Mouse (Mus musculus): Measurements from ENCODE around the gene Arfrp1.

The Arfrp1 gene

DNA sequence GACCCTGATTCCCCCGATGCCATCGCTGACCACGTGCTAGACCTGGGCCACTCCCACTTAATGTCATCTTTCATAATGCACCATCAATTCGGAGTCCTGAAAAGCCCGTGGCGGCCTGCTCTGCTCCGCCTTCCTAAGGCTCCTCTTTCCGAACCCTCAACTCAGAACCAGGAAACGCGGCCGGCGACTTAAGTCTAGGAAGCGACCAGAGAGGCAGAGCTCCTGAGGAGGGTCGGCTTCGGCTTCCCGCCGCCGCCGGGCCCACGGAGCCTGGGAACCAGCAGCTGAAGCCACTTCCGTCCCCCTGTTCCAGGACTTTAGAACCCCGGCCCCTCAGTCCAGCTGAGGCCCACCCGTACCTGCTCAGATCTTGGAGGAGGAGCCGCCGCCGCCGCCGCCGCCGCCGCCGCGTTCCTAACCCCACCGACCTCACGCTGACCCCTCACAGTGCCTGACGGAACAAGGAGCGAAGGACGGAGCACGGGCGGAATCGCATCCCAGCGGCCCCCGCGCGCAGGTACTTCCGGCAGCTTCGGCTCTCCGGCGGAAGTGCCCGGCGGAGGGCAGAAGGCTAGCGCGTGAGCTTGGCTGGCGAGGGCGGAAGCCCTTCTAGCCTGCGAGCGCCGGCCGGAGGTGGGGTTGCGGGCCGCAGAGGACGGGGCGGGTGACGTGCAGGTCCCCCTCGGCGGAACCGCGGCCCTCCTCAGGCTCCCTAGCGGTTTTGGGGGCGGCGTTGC lies at the start of gene Arfrp1, which contains the start of gene Zgpat:
Gene Arfrp1, minus strand, starts transcription at position 545 of the 737 bp plus-strand sequence.
Gene Zgpat, plus strand, starts transcription at position 69 of the 737 bp plus-strand sequence.
- peak; percentile 92 to 96 for DNase-seq (ENCODE audit: inconsistent age in 2 of 2, low spot score in 1 of 2)

DNA sequence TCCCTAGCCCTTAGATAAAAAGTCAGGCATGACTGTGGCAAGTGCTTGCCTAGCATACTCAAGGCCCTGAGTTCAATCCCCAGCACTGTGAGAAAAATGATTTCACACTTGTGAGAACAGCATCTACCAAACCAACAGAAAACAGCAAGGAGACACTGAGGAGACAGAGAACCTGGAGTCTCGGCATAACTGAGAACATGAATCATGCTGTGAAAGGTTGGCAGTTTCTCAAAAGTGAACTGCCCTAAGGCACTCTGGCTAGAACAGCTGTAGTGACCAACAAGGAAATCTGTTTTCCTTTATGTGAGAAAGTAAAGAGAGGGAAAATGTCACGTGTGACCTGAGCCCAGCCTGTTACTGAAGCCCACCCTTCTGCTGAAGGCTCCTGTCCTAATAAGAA lies 47.9 kb upstream of the Arfrp1 start:
- DNase-seq (ENCODE audit: inconsistent age in 2 of 2, low spot score in 1 of 2): peak; percentile 25 to 68

DNA sequence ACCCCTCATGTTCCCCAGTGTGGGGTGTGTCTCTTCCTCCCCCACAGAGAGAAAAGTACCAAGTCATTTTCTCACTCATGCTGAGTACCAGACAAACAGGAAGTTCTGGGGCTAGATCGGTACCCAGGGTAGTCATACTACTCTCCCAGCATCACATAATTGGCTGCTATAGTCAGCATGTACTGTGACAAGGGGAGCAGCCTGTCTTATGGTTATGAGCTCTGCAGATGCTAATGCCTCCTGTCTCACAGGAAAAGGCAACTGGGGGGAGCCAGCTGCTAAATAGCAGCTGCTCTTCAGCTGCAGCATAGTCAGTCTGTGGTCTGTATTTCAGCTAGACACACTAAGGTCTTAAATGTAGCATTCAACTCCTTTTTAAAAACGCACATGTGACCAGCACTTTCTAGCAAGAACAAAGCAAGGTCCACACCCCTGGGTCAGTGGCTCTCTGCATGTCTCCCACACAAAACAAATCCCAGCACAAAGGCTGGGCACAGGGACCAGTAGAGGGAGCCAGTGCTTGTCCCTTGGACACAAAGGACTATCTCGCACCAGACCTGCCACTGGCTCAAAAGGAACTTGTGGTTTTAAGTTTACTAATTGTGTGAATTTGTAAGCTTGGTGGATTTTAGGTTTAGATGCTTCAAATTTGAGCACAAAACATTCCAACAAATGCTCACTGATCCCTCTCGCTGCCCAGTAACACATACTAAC lies 45.7 kb upstream of the Arfrp1 start:
- peak; percentile 76 to 90 for DNase-seq (ENCODE audit: inconsistent age in 2 of 2, low spot score in 1 of 2)

DNA sequence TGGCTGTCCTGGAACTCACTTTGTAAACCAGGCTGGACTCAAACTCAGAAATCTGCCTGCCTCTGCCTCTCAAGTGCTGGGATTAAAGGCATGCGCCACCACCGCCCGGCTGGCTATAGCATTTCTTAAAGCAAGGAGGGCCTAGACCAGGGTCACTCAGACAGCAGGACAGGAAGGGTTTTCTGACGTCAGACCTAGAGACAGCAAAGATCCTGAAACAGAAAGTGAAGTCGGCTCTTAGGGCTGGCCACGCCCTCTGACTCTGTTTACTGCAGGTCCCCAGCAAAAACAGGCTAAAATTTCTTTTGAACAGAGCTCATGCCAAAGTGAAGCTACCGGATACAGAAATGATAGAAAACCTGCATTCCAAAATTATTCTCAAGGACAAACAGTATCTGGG lies 44.4 kb upstream of the Arfrp1 start:
- DNase-seq (ENCODE audit: inconsistent age in 2 of 2, low spot score in 1 of 2): no peak

DNA sequence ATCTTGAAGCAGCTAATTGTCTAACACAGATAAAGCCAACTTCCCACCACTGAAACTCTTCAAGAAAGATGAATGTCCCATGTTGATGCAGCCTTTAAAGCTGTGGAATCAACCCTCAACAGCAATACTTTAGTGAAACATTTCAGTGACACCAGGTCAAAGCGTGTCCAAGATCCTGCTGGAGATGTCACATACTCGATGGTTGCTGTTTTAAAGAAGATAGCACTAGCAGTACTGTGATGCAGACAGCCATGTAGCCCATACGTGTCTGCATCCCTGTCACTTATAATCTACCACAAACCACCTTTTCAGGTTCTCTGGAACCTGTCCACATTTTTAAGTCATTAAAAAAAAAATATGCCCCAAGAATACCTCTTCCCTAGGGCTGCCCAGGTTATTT lies 38.5 kb upstream of the Arfrp1 start:
- DNase-seq (ENCODE audit: inconsistent age in 2 of 2, low spot score in 1 of 2): no peak

DNA sequence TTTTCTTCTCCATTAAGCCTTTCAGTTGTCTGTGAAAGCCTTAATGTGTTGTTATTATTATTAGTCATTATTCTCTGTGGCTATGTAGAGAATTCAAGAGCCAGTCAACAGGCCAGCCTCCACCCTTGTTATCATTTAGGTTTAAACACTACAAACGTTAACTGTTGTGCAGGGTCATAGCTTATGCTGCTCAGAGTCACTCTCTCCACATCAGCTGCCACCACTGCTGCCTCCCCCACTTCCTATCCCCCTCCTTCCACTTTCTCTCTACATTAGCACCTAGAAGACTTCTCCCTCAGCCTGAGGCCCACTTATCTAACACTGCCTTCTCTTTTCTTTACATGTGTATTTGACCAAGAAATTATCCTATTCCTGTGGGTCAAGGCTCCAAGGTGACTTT lies 36.3 kb upstream of the Arfrp1 start:
- DNase-seq (ENCODE audit: inconsistent age in 2 of 2, low spot score in 1 of 2): no peak

DNA sequence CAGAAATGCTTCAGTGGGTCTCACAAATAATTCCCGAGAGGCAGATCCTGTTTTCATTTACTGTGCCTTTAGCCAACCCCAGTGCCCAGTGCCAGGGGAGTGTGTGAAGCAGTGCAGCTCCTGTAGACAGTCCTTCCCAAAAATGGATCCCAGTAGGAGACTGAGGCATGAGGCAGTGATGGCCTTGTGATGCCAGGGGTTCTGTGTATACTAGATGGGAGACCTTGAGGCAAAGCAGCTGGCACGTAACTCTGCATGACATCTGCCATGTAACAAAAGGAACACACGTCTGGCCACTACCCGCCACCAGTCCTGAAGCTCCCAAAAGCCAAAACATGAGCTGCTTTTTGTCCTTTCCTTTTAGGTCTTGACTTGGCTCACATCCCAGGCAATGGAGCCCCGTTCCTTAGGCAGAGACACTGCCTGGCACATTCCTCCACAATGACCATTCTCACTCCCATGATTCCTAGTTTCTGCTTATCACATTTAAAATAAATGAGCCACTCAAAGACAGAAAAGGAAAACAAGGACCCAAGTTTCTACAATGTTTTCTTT lies 32.1 kb upstream of the Arfrp1 start:
- peak; percentile 56 to 79 for DNase-seq (ENCODE audit: inconsistent age in 2 of 2, low spot score in 1 of 2)

DNA sequence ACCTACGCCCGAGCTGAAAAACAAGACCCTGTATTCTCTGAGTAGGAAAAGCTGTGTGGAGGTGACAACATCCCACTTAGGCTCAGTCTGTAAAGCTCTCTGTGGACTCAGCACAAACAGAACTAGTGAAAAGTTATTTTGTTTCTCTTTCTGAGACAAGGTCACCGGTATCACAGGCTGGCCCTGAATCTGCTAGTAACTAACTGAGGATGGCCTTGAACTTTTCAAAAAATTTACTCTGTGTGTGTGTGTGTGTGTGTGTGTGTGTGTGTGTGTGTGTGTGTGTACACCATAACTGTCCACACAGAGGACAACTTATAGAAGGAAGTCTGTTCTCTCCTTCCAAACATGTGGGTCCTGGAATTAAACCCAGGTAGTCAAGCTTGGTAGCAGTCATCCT lies 28.9 kb upstream of the Arfrp1 start:
- peak; percentile 47 to 81 for DNase-seq (ENCODE audit: inconsistent age in 2 of 2, low spot score in 1 of 2)

DNA sequence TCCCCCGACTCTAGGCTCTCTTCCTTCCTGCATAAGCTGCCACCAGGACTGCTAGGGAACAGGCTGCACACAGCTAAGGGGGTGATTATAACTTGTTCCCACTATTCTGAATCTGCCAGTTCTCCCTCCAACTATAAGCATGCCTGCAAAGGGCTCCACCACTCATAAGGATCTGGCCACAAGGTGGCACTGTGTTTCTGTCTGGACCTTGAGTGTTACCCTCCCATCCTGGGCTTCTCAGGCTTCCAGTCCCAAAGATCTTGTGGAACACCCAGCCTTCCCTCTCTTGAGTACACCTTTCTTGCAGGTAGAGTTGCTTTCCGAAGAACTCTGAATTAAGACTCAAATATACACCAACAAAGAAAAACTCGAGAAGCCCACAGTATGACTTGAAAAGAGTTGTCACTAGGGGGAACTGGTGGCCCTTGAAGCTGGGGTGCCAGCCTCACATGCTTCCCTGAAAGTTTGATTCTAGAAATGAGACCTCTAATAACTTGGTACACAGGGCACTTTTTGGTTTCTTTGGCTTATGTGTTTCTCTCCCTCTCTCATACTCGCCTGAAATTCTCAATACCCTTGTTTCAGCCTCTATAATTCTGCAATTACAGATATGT lies 27.5 kb upstream of the Arfrp1 start:
- peak; percentile 88 to 96 for DNase-seq (ENCODE audit: inconsistent age in 2 of 2, low spot score in 1 of 2)

DNA sequence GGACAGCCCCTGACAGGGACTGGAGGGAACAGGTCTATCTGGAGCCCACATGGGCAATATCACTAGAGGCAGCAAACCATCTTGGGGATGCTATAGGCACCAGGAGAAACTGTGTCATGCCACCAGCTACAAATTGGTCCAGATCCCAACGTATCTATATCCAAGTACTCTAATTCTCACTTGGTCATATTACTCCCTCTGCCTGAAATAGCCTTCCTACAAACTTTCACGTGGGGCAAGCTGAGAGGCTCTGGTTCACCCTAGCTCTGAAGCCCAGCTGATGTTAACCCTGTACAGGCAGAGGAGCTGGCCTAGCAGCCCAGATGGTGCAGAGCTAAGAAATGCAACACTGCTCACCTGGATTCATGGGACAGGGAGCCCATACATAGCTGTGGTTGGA lies 26.3 kb upstream of the Arfrp1 start:
- peak in 1 of 2 experiments; percentile 25 for DNase-seq (ENCODE audit: inconsistent age in 2 of 2, low spot score in 1 of 2)

DNA sequence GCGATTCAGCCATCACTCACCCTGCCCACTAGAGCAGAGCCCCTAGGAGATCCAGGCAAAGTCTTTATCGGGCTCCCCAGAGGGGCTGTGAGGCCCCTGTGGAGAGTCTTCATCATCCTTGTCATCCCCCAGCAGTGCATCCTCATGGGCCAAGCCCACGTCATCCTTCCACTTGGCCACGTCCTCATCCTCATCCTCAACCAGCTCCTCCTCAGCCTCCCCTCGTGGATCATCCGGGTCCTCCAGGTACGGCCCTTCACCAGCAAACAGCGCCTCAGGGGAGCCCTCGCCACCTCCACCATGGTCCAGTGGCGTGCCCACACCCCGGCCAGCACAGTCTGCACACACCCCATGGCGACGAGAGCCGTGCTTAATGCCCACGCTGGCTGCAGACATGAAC lies 25.8 kb upstream of the Arfrp1 start:
- DNase-seq (ENCODE audit: inconsistent age in 2 of 2, low spot score in 1 of 2): no peak

DNA sequence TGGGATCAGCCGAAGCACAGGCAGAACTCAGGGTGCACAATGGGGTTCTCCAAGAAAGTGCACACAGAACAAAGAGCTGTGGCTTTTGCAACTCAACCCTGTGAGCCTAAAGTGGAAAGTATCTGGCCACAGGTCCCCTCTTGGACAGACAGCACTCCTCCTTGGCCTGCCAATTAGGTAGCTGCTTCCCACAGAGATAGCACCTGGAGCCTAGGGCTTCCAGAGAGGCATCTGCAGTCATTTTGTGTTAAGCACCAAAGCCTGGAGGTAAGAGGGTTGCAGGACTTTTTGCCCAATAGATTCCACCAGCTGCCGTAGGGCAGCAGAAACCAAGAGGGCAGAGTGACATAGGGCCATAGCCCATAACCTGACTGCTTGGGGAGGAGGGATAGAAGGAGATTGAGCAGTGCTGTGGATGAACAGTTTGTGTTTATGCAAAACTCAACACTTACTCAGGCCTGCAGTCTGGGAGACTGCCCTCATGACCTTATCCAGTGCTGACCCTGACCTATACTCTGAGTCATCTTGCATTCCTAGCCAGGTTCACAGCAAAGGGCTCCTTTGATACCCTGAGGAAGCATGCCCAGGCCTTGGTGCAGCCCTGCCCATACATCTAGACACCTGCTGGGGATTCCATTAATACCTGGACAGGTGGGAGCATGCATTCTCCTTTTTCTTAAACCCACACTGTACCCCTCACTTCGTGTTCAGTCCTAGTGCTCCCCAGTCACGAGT lies 25.1 kb upstream of the Arfrp1 start:
- DNase-seq (ENCODE audit: inconsistent age in 2 of 2, low spot score in 1 of 2): peak; percentile 74 to 87

DNA sequence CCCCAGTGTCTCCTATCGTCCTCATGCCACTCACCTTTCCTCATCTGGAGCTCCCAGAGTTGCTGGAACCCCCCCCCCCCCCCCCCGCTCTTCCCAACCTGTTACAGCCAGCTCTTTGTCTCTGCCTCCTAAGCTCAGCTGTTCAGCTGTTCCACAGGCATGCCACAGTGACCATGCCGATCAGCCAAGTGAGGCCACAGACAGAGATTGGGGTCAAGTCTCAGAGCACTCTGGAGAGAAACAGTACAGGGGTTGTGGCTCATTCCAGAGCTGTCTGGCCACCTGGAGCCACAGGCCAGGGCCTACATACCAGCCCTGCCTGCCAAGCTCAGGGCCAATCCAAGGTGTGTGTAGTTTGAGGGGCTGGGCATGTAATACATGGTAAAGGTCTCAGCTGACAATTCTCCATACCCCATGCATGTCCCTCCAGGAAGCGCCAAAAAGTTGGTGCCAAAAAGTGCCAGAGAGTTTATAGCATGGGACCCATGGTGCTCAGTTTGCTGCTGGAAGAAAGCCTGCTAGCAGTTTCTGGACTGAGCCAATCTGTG lies 21.5 kb upstream of the Arfrp1 start:
- DNase-seq (ENCODE audit: inconsistent age in 2 of 2, low spot score in 1 of 2): peak in 1 of 2 experiments; percentile 19

DNA sequence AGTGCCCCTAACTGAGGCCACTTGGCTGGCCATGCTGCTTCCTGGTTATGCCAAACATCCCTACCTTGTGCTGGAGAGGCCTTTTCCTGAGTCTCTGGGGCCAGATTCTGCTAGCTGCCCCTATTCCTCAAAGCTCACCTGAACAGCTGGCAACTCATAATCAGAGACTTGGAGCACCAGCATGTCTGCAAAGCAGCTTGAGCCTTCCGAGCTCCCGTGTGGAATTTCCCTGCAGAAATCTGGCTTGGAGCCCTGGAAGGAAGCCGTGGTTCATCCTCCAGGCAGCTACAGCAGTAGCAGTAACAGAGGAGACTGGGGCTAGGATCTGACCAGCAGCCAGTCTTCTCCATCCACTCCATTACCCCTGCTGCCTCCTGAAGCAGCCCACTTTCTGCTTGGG lies 20.7 kb upstream of the Arfrp1 start:
- DNase-seq (ENCODE audit: inconsistent age in 2 of 2, low spot score in 1 of 2): peak in 1 of 2 experiments; percentile 72

DNA sequence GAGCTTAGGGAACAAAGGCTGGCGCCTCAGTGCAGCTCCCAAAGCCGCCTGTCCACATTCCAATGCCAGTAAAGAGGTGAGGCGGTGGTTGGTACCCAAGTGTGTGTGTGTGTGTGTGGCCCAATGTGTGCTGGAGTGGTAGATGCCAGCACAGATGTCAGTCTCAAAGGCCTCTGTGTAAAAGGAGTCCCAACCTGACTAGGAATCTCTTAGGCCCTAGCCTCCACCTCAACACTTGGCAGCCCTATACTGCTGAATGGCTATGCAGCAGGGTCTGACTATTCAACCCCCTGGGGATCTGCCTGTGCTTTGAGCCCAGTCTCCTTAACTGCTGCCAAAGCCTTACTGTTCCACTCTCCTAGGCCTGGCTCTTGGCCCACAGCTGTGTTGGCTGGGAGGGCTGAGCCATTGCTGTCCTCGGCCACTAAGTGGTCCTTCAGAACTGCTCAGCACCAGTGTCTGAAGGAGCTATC lies 19.8 kb upstream of the Arfrp1 start:
- peak in 1 of 2 experiments; percentile 62 for DNase-seq (ENCODE audit: inconsistent age in 2 of 2, low spot score in 1 of 2)

DNA sequence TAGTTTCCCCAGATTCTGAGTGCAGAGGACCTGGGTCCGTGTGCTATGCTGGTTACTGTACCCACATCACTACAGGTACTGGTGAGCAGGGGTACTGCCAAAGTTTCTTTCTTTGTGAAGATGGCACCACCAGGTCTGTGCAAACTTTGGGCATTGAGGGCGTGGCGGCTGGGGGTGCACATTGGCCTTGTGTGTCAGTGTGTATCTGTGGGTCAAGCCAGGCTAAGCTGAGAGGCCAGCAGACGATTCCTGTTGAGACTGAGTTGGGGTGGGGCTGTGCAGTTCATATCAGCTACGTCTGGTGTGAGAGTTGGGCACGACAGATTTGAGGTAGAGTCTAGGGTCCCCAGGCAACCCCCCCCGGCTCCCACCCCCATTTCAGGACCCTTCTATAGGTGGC lies 19.3 kb upstream of the Arfrp1 start:
- no peak for DNase-seq (ENCODE audit: inconsistent age in 2 of 2, low spot score in 1 of 2)

DNA sequence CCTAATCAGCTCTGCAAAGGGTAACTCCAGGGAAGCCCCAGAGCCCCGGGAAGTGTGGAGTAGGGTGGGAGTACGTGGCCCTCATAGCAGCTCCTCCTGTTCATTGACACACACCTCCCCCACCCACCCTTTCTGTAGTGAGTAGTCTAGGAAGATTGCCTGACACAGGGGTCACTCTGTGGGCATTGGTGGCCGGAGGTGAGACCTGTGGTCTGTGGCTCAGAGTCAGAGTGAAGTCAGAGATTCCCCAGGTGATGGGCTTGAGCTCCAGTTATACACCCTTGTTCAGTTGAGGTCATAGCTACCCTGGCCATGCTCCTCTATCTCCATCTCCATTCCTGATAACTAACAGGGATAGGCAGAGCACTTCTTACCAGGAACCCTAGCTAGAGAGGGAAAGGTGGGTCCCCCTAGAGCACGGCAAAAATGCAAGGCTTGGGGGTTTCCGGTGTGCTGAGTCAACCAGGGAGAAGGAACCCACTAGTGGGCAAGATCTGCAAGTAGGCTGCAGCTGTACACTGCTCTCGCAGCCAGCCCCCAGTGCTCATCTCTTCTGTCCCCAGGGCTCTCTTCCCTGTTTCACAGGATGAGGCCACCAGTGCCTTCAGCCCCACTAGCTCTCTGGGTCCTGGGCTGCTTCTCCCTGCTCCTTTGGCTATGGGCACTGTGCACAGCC lies 16.6 kb upstream of the Arfrp1 start:
- no peak for DNase-seq (ENCODE audit: inconsistent age in 2 of 2, low spot score in 1 of 2)

DNA sequence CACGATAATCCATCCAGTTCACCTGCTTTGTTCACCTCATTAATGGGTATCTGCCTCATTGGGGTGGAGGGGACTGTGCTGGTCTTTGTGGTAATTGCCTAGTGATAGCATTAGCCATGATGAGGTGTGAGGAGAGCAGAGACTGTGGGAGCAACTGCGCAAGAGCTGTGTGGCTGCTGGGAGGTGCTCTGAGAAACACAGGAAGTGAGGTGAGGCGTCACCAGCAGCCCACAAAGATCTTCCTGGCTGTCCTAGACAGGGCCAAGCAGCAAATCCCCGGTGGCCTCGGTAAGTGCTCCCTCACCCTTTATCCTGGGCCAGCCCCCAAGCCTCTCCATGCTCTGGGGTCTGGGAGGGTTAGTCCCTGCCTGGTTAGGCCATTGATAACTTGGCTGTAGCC lies 15.9 kb upstream of the Arfrp1 start:
- DNase-seq (ENCODE audit: inconsistent age in 2 of 2, low spot score in 1 of 2): no peak

DNA sequence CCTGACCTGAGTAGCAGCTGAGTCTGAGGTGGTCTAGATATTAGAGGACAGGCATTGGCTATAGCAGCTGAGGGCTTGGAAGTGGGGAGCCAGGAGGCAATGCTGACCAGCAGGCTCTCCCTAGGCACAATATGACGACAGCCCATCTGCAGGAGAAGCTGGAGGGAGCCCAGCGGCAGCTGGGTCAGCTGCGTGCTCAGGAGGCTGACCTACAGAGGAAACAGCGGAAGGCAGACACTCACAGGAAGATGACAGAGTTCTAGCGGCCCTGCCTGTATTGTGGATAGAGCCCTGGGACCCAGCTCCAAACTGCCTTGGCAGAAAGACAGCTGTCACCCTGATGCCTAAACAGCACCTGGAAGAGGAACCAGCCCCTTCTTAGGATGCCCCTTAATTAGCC lies 15.0 kb upstream of the Arfrp1 start:
- no peak for DNase-seq (ENCODE audit: inconsistent age in 2 of 2, low spot score in 1 of 2)

DNA sequence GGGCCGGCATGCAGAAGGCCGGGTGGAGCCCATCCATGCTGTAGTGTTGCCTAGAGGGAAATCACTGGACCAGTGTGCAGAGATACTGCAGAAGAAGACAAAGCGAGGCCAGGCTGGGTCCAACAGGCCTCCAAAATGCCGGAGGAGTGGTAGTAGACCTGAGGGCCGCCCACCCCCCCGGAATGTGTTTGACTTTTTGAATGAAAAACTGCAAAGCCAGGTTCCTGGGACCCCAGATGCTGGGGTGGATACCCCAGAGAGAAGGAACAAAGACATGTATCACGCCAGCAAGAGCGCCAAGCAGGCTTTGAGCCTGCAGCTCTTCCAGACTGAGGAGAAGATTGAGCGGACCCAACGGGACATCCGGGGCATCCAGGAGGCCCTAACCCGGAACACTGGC lies 14.6 kb upstream of the Arfrp1 start, which contains the start of gene Lime1:
Gene Lime1, plus strand, starts transcription at position 301 of the 400 bp plus-strand sequence.
- no peak for DNase-seq (ENCODE audit: inconsistent age in 2 of 2, low spot score in 1 of 2)
